ENCODE assay signal across 8 mouse cellular contexts in the genomic region with DNA sequence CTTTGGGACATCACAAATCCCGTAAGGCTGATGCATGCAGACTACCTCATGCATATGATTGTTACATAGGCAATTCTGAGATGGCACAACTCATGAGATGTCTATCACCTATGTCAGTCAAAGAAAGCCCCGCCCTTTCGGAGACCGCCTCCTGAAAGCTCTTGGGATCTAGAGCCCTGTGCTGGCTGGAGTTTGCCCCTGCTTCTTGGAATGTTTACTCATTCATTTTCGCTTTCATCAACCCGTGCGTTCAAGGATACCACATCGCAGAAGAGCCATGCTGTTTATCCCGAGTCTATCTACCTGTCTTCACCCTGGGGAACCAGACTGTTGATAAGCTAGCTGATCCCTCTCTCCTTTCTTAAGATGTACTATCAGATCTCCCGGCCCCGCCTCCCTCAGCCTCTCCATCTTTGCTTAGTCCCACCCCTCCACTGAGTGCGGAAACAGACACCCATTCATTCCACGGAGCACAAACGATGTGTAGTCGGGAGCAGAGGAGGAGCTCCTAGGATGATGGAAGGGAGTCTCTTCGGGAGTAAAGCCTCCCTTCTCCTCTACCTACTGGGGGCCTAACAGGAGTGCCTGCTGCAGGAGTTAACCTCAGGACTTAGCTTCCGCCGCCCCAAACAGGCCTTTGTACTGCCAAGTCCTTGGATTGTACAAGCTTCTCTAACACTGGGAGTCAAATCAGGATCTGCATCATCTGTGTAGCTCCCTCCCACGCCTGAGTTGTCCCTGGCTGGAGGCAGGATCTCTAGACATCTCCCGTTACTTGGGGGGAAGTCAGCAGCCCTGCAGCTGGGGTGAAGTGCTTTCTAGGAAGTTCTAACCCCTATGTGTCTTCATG.
DNase-seq lines count a peak whose midpoint lies in the region; ATAC-seq and TF ChIP-seq lines count a peak whose summit lies in the region.

No protein-coding gene starts in this region.

- TF ChIP-seq CTCF in lung, embryonic 14.5 days (IDR thresholded peaks at IDR 0.05; ENCODE audit: low read depth) = no peak

- H3K4me1 ChIP-seq in lung, embryonic 14.5 days (ENCODE audit: insufficient read depth) = peaks cover 6% of the 10 kb centered on the region; the same call in 1 of the 2 replicates
- peaks cover 19% of the 10 kb centered on the region for H3K4me1 ChIP-seq in hindbrain, embryonic 14.5 days (replicated peaks; ENCODE audit: control insufficient read depth, insufficient read depth, low read length)
- peaks cover 21% of the 10 kb centered on the region for H3K4me1 ChIP-seq in limb, embryonic 10.5 days

- H3K4me3 ChIP-seq in lung, embryonic 14.5 days (ENCODE audit: low read depth, low read length) = peak overlapping the region; percentile 23
- H3K4me3 ChIP-seq in hindbrain, embryonic 14.5 days (replicated peaks; ENCODE audit: low read length) = peak overlapping the region; percentile 11; the same call in 1 of the 2 replicates
- peak overlapping the region; percentile 43 for H3K4me3 ChIP-seq in limb, embryonic 10.5 days

- peak; percentile 59; the same call in 1 of the 2 replicates for ATAC-seq in lung, embryonic 14.5 days (ENCODE audit: insufficient read depth)
- ATAC-seq in hindbrain, embryonic 14.5 days (ENCODE audit: low FRiP score) = peak; percentile 45; the same call in 1 of the 2 replicates

- H3K9me3 ChIP-seq in lung, embryonic 14.5 days (ENCODE audit: low read depth, low read length) = no peaks in the 10 kb centered on the region
- no peaks in the 10 kb centered on the region for H3K9me3 ChIP-seq in hindbrain, embryonic 14.5 days (ENCODE audit: control insufficient read depth, low read length)
- H3K9me3 ChIP-seq in limb, embryonic 10.5 days (replicated peaks) = no peaks in the 10 kb centered on the region

- DNase-seq in lung, embryonic 14.5 days = peak; percentile 41
- no peak for DNase-seq in lung, postnatal 4 days
- peak; percentile 75 for DNase-seq in embryo, embryonic 10.5 days (ENCODE audit: low spot score)
- DNase-seq in hindbrain, embryonic 14.5 days (ENCODE audit: low spot score) = peak; percentile 58
- DNase-seq in limb, embryonic 10.5 days (ENCODE audit: low spot score) = peak; percentile 49
- DNase-seq in retina, postnatal 1 day = peak; percentile 73
- DNase-seq in testis, postnatal 14 days (ENCODE audit: low spot score) = no peak
- DNase-seq in T-cell, adult 2 months (ENCODE audit: low spot score) = no peak

- 0 out of 2 replicates have a peak, but pooled peaks cover 4% of the 10 kb centered on the region for H3K27me3 ChIP-seq in lung, embryonic 14.5 days (ENCODE audit: insufficient read depth, low read length)
- no peaks in the 10 kb centered on the region for H3K27me3 ChIP-seq in hindbrain, embryonic 14.5 days (ENCODE audit: control insufficient read depth, insufficient read depth, low read length)
- H3K27me3 ChIP-seq in limb, embryonic 10.5 days (ENCODE audit: low read depth, poor library complexity, severe bottlenecking) = peaks cover 34% of the 10 kb centered on the region

- H3K27ac ChIP-seq in lung, embryonic 14.5 days (ENCODE audit: low read depth) = no peak overlapping the region
- H3K27ac ChIP-seq in hindbrain, embryonic 14.5 days = peak overlapping the region; percentile 91
- no peak overlapping the region for H3K27ac ChIP-seq in limb, embryonic 10.5 days

- H3K9ac ChIP-seq in lung, embryonic 14.5 days = no peak overlapping the region
- peak overlapping the region; percentile 34 for H3K9ac ChIP-seq in hindbrain, embryonic 14.5 days

- H3K4me2 ChIP-seq in lung, embryonic 14.5 days = peak overlapping the region; percentile 54
- peak overlapping the region; percentile 51 for H3K4me2 ChIP-seq in hindbrain, embryonic 14.5 days (replicated peaks)

- WGBS in lung, embryonic 14.5 days = 10% methylated on average over 20 of the region's 20 CpGs
- whole genome bisulfite sequencing in hindbrain, embryonic 14.5 days = 9% methylated on average over 20 of the region's 20 CpGs
- WGBS in limb, embryonic 10.5 days = 10% methylated on average over 20 of the region's 20 CpGs

- no peaks in the 10 kb centered on the region for H3K36me3 ChIP-seq in lung, embryonic 14.5 days (ENCODE audit: insufficient read depth)
- H3K36me3 ChIP-seq in hindbrain, embryonic 14.5 days (replicated peaks; ENCODE audit: control insufficient read depth, insufficient read depth) = no peaks in the 10 kb centered on the region
- H3K36me3 ChIP-seq in limb, embryonic 10.5 days = no peaks in the 10 kb centered on the region

Comparison
In these comparisons a context has a peak if more than half of its experiments do, and no peak if none do; other contexts are left out.
1. DNase-seq: peak in lung, embryonic 14.5 days (single experiment), embryo, embryonic 10.5 days (single experiment), hindbrain, embryonic 14.5 days (single experiment), limb, embryonic 10.5 days (single experiment) and retina, postnatal 1 day (single experiment); none in lung, postnatal 4 days (0 of 2), testis, postnatal 14 days (single experiment) and T-cell, adult 2 months (single experiment).
2. Peak in every context shown above with its lines, with median percentiles within 50 percentile points of each other: H3K4me3 ChIP-seq.